10 mouse cellular contexts compared by ENCODE assay signal in the genomic region with DNA sequence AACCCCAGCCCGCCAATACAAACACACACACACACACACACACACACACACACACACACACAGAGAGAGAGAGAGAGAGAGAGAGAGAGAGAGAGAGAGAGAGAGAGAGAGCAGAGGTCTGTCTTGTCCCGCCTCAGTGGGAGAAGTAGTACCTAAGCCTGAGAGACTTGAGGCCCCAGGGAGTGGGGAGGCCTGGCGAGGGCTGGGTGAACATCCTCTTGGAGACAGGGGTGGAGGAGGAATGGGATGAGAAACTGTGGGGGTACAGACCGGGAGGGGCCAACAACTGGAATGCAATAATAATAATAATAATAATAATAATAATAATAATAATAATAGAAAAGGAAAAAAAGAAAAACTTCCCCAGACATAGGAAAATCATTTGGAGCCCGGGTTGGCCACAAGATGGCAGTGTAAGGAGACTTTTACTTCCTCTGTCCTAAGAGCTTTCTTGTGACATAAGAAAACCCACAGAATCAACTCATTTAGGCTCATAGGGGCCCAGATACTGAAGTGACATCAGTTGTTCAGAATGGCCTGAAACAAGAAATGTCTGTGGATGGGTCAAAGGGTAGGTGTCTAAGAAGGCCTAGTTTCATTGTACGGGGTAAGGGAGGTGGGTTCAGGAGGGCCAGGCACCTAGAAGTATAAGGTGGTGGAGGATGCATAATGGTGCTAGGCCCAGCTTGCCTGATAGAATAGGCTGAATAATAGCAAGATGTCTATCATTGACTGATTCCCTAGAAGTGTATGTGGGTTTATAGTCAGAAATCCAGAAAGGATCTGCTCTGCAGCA. TPM values are rescaled to one million over a fixed set of nuclear protein-coding genes. Genes with fewer than 3 reads are reported as not detected.
DNase-seq lines count a peak whose midpoint lies in the region; ATAC-seq and TF ChIP-seq lines count a peak whose summit lies in the region.
"Had no signal": no experiment of that assay in that cellular context is flagged by ENCODE, and none has a peak within 500 bp of the region (broad histone marks: within the 10 kb centered on the region; RNA-seq: fewer than 3 reads in every experiment).

No protein-coding gene starts in this region.

- H3K9me3 ChIP-seq in kidney, embryonic 14.5 days (ENCODE audit: control insufficient read depth, low read length): no peaks in the 10 kb centered on the region
- no peaks in the 10 kb centered on the region for H3K9me3 ChIP-seq in G1E (replicated peaks)
- no peaks in the 10 kb centered on the region for H3K9me3 ChIP-seq in stomach, postnatal 0 days (ENCODE audit: control insufficient read depth, low read length)
- no peaks in the 10 kb centered on the region for H3K9me3 ChIP-seq in intestine, embryonic 15.5 days
- H3K9me3 ChIP-seq: embryonic facial prominence, embryonic 12.5 days had no signal

- H3K4me2 ChIP-seq in kidney, embryonic 14.5 days (replicated peaks; ENCODE audit: low read depth, low read length): no peak overlapping the region
- H3K4me2 ChIP-seq in stomach, postnatal 0 days (replicated peaks; ENCODE audit: low read depth): no peak overlapping the region
- H3K4me2 ChIP-seq in intestine, embryonic 15.5 days (replicated peaks): no peak overlapping the region
- H3K4me2 ChIP-seq: embryonic facial prominence, embryonic 12.5 days had no signal

- peak; percentile 25 for DNase-seq in kidney, adult 18-20 months
- DNase-seq in 416B (ENCODE audit: low read depth): peak; percentile 79
- peak; percentile 23 for DNase-seq in G1E (ENCODE audit: low spot score)
- DNase-seq in embryo, embryonic 10.5 days (ENCODE audit: low spot score): peak; percentile 62
- DNase-seq in kidney, postnatal 4 days: peak; percentile 56 to 65
- DNase-seq in stomach, postnatal 0 days (ENCODE audit: low spot score): peak; percentile 42

- no peak overlapping the region for H3K27ac ChIP-seq in kidney, embryonic 14.5 days (ENCODE audit: low read depth, low read length)
- H3K27ac ChIP-seq in stomach, postnatal 0 days (replicated peaks): no peak overlapping the region
- H3K27ac ChIP-seq in intestine, embryonic 15.5 days: no peak overlapping the region
- H3K27ac ChIP-seq: embryonic facial prominence, embryonic 12.5 days had no signal

- H3K4me1 ChIP-seq in kidney, embryonic 14.5 days (ENCODE audit: control insufficient read depth, insufficient read depth, low read length): no peaks in the 10 kb centered on the region
- H3K4me1 ChIP-seq in G1E (ENCODE audit: insufficient read depth, low read depth, low read length): no peaks in the 10 kb centered on the region; the same call in 1 of the 2 replicates
- H3K4me1 ChIP-seq in stomach, postnatal 0 days (replicated peaks; ENCODE audit: control insufficient read depth, insufficient read depth): no peaks in the 10 kb centered on the region
- no peaks in the 10 kb centered on the region for H3K4me1 ChIP-seq in intestine, embryonic 15.5 days (replicated peaks)

- ATAC-seq in kidney, embryonic 14.5 days (ENCODE audit: low FRiP score, low TSS enrichment): no peak
- ATAC-seq in G1E (ENCODE audit: extremely low read depth, insufficient number of reproducible peaks, low FRiP score, poor library complexity, severe bottlenecking): no peak
- ATAC-seq in stomach, postnatal 0 days (ENCODE audit: low FRiP score, low TSS enrichment): no peak
- ATAC-seq in intestine, embryonic 15.5 days: no peak

- no peak for TF ChIP-seq CTCF in G1E (IDR thresholded peaks at IDR 0.05; ENCODE audit: low read depth, low read length)
- peak; percentile 70 for TF ChIP-seq CTCF in stomach, postnatal 0 days (IDR thresholded peaks at IDR 0.05; ENCODE audit: low read depth)

- no peak overlapping the region for H3K9ac ChIP-seq in kidney, embryonic 14.5 days (ENCODE audit: low read depth, low read length)
- no peak overlapping the region for H3K9ac ChIP-seq in stomach, postnatal 0 days (ENCODE audit: low read length)
- no peak overlapping the region for H3K9ac ChIP-seq in intestine, embryonic 15.5 days
- H3K9ac ChIP-seq: embryonic facial prominence, embryonic 12.5 days had no signal

- no peak overlapping the region for H3K4me3 ChIP-seq in kidney, embryonic 14.5 days (ENCODE audit: low read length)
- no peak overlapping the region for H3K4me3 ChIP-seq in G1E (ENCODE audit: low read depth, low read length)
- no peak overlapping the region for H3K4me3 ChIP-seq in stomach, postnatal 0 days (ENCODE audit: low read depth, low read length)
- no peak overlapping the region for H3K4me3 ChIP-seq in intestine, embryonic 15.5 days (replicated peaks)
- H3K4me3 ChIP-seq: embryonic facial prominence, embryonic 12.5 days had no signal

- no peaks in the 10 kb centered on the region for H3K36me3 ChIP-seq in kidney, embryonic 14.5 days (ENCODE audit: control insufficient read depth, insufficient read depth, low read length)
- no peaks in the 10 kb centered on the region for H3K36me3 ChIP-seq in G1E (replicated peaks)
- H3K36me3 ChIP-seq in stomach, postnatal 0 days (ENCODE audit: control insufficient read depth, insufficient read depth, low read length): no peaks in the 10 kb centered on the region
- no peaks in the 10 kb centered on the region for H3K36me3 ChIP-seq in intestine, embryonic 15.5 days
- H3K36me3 ChIP-seq: embryonic facial prominence, embryonic 12.5 days had no signal

- no peak for TF ChIP-seq EP300 in stomach, postnatal 0 days (optimal IDR thresholded peaks at IDR 0.05)

- 54% methylated on average over 6 of the region's 6 CpGs for WGBS in kidney, embryonic 14.5 days
- WGBS in stomach, postnatal 0 days: 59% methylated on average over 6 of the region's 6 CpGs
- WGBS in intestine, embryonic 15.5 days: 56% methylated on average over 6 of the region's 6 CpGs

- H3K27me3 ChIP-seq in kidney, embryonic 14.5 days (ENCODE audit: control insufficient read depth, insufficient read depth, low read length): no peaks in the 10 kb centered on the region
- 0 out of 2 replicates have a peak, but pooled peaks cover 3% of the 10 kb centered on the region for H3K27me3 ChIP-seq in G1E (ENCODE audit: insufficient read depth, low read length)
- no peaks in the 10 kb centered on the region for H3K27me3 ChIP-seq in stomach, postnatal 0 days (ENCODE audit: control insufficient read depth, insufficient read depth, low read length)
- no peaks in the 10 kb centered on the region for H3K27me3 ChIP-seq in intestine, embryonic 15.5 days (replicated peaks)
- H3K27me3 ChIP-seq: embryonic facial prominence, embryonic 12.5 days had no signal

RNA-seq across cellular contexts. Expression of gene Perp, which starts 8.9 kb away (rescaled TPM):
- 4.2 and 7.6 TPM in 2 replicates for polyA plus RNA-seq in kidney, embryonic 14.5 days (2014; fragmentation: Nextera tagmentation; extraction: Ambion mirVana)
- total RNA-seq in G1E (2014; fragmentation: Nextera tagmentation) (not detected in 2 replicates), G1E (2017) (not detected in 2 replicates)
- polyA plus RNA-seq in G1E (2012): not detected in 2 replicates
- 1,093 and 1,120 TPM in 2 replicates for polyA plus RNA-seq in stomach, postnatal 0 days (2015; fragmentation: Nextera tagmentation; extraction: Ambion mirVana)
- polyA plus RNA-seq in intestine, embryonic 15.5 days (2015; fragmentation: Nextera tagmentation; extraction: Ambion mirVana): 47.6 and 48.4 TPM in 2 replicates

RNA-seq across cellular contexts. Expression of gene Gm4922, which starts 49.3 kb away (rescaled TPM):
- polyA plus RNA-seq in kidney, embryonic 14.5 days (2014; fragmentation: Nextera tagmentation; extraction: Ambion mirVana): not detected in 2 replicates
- total RNA-seq in G1E (2014; fragmentation: Nextera tagmentation): not detected in 2 replicates
- total RNA-seq in G1E (2017): 0.05 TPM in 1 of 2 replicates, not detected in the other
- not detected in 2 replicates for polyA plus RNA-seq in G1E (2012)
- 0.05 and 0.08 TPM in 2 replicates for polyA plus RNA-seq in stomach, postnatal 0 days (2015; fragmentation: Nextera tagmentation; extraction: Ambion mirVana)
- 0.08 and 0.11 TPM in 2 replicates for polyA plus RNA-seq in intestine, embryonic 15.5 days (2015; fragmentation: Nextera tagmentation; extraction: Ambion mirVana)
- polyA plus RNA-seq: embryonic facial prominence, embryonic 12.5 days; large intestine, adult 2 months had no signal

Comparison
In these comparisons a context has a peak if more than half of its experiments do, and no peak if none do; other contexts are left out.
1. DNase-seq: peak in every context shown above with its lines; median percentile 79 in 416B; 62 in embryo, embryonic 10.5 days; 60 in kidney, postnatal 4 days; 42 in stomach, postnatal 0 days; 25 in kidney, adult 18-20 months; 23 in G1E.
2. RNA of gene Perp, which starts 8.9 kb away (polyA plus RNA-seq): 1,093 to 1,120 TPM in stomach, postnatal 0 days; 47.6 to 48.4 TPM in intestine, embryonic 15.5 days, 4.2 to 7.6 TPM in kidney, embryonic 14.5 days and not detected in G1E; every median in the first group is over 10 times any median in the second.